Mouse (Mus musculus) ES-Bruce4 (cell line): ENCODE results near the gene Rad9b. TPM values are rescaled to one million over a fixed set of nuclear protein-coding genes. Genes with fewer than 3 reads are reported as not detected.

Experiments used
- H3K27ac ChIP-seq: 2 replicates; pipeline ENCODE4 v1.5.1; 2012; ENCODE audit warnings: low read length, inconsistent platforms; ENCODE audit not compliant: insufficient read depth
- H3K27me3 ChIP-seq: 2 replicates; pipeline ENCODE4 v1.6.1; 2012; ENCODE audit warnings: mild to moderate bottlenecking, low read length, inconsistent platforms; ENCODE audit not compliant: control insufficient read depth, poor library complexity, insufficient read depth, severe bottlenecking
- H3K36me3 ChIP-seq: 2 replicates; pipeline ENCODE4 v1.6.1; 2012; ENCODE audit warnings: inconsistent platforms, mild to moderate bottlenecking, low read length, moderate library complexity; ENCODE audit not compliant: control insufficient read depth, poor library complexity, insufficient read depth, severe bottlenecking
- H3K4me1 ChIP-seq: one replicate; pipeline ENCODE4 v1.8.1; 2011; ENCODE audit warnings: low read length; ENCODE audit not compliant: control insufficient read depth, insufficient read depth
- H3K4me3 ChIP-seq: 2 replicates; pipeline ENCODE4 v1.5.1; 2011; ENCODE audit warnings: low read depth, mild to moderate bottlenecking, low read length
- H3K9ac ChIP-seq: 2 replicates; pipeline ENCODE4 v1.6.1; 2012; ENCODE audit warnings: low read depth, mild to moderate bottlenecking, inconsistent platforms; ENCODE audit not compliant: poor library complexity, severe bottlenecking
- H3K9me3 ChIP-seq: replicated peaks from 2 replicates; pipeline ENCODE4 v1.6.1; 2012; ENCODE audit warnings: mild to moderate bottlenecking, low read length, inconsistent platforms; ENCODE audit not compliant: control insufficient read depth, poor library complexity, insufficient read depth, severe bottlenecking
- CTCF ChIP-seq: IDR thresholded peaks from one replicate; pipeline ENCODE4 v1.8.1; 2011; ENCODE audit warnings: low read depth, low read length
- EP300 ChIP-seq: IDR thresholded peaks from 2 replicates; pipeline ENCODE4 v1.6.1; 2011; ENCODE audit warnings: low read depth, low read length; ENCODE audit not compliant: insufficient read depth
- POLR2A ChIP-seq: IDR thresholded peaks from one replicate; pipeline ENCODE4 v1.8.1; 2011; ENCODE audit warnings: low read length; ENCODE audit not compliant: insufficient read depth
- polyA plus RNA-seq: library from polyadenylated mRNA; stranded (reverse); fragments of >200 nt; gene quantifications from 2 replicates; pipeline ENCODE4 v1.2.4, GENCODE M21; 2011; ENCODE audit warnings: low read depth; ENCODE audit not compliant: missing spikeins, insufficient read depth, insufficient read length

Rad9b gene
- polyA plus RNA-seq, 1 experiment: 19.7 TPM

DNA sequence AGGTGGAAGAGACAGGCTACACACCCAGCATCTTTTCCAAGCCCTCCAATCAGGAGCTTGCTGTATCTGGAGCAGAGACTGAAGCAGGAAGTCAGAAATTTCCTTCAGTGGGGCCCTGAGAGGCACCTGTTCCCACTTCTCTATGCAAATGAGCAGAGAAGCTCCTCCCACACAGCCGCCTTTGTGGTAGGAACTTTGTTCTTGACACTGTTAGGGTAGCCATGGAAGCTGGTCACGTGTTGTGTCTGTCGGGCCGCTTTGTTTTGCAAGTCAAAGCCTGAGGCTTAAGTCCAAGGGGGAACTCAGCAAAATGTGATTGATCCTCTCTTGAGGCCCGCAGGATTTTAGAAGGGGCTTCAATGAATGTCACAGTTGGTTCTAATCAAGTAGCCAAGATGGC lies 79.2 kb downstream of the Rad9b start:
- Histone ChIP-seq H3K9ac (no peak overlapping the region), H3K9me3 (no peaks in the 10 kb centered on the region), H3K27me3 (no peaks in the 10 kb centered on the region), H3K4me3 (no peak overlapping the region), H3K36me3 (no peaks in the 10 kb centered on the region), H3K4me1 (peaks cover 5% of the 10 kb centered on the region), H3K27ac (peak overlapping the region; percentile 84)
- TF ChIP-seq POLR2A (no peak), CTCF (no peak), EP300 (no peak; the same call in 1 of the 2 replicates)

Other genes starting within 250 kb of the Rad9b start
- 2.4 and 3.0 TPM in 2 replicates for gene Ccdc63, start 213.4 kb downstream of the Rad9b start, polyA plus RNA-seq
- 437 and 458 TPM in 2 replicates for gene Ppp1cc, start 196.0 kb downstream of the Rad9b start, polyA plus RNA-seq
- 10.6 and 11.8 TPM in 2 replicates for gene Hvcn1, start 147.4 kb downstream of the Rad9b start, polyA plus RNA-seq
- 18.3 and 21.7 TPM in 2 replicates for gene Tctn1, start 89.8 kb downstream of the Rad9b start, polyA plus RNA-seq
- gene Pptc7, start 69.9 kb downstream of the Rad9b start, polyA plus RNA-seq: 18.7 and 20.7 TPM in 2 replicates
- gene Vps29, start 136 bp upstream of the Rad9b start, polyA plus RNA-seq: 99.0 and 105 TPM in 2 replicates
- 69.3 and 71.9 TPM in 2 replicates for gene Gpn3, start 17.6 kb upstream of the Rad9b start, polyA plus RNA-seq
- 57.0 and 58.5 TPM in 2 replicates for gene Fam216a, start 18.1 kb upstream of the Rad9b start, polyA plus RNA-seq
- gene Arpc3, start 37.6 kb upstream of the Rad9b start, polyA plus RNA-seq: 289 and 303 TPM in 2 replicates
- gene Anapc7, start 67.5 kb upstream of the Rad9b start, polyA plus RNA-seq: 41.7 and 41.9 TPM in 2 replicates
- 165 and 177 TPM in 2 replicates for gene Atp2a2, start 148.0 kb upstream of the Rad9b start, polyA plus RNA-seq